Mouse (Mus musculus): ENCODE results near the gene Pnma1. TPM values are rescaled to one million over a fixed set of nuclear protein-coding genes. Genes with fewer than 3 reads are reported as not detected.

Pnma1 gene
- total and polyA plus RNA-seq, 3 experiments, result 0.31 to 0.46 TPM; not detected in 1

DNA sequence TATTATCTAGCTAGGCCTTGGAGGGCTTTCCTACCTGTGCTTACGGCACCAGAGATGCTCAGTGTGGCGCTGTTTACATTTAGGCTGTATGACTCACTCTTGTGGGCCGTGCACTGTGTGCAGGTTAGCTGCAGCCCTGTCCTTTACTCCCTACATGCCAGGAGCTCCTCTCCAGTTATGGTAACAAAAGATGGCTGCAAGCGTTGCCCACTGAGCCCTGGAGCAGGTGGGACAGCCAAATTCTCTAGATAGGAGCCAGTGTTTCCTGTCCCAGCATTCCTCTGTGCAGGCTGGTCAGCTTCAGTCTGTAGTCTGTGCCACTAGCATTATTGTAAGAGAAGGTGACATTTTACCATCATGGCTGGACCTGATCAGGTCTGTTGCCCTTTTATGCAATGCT, 7.0 kb downstream of the Pnma1 start:
- no peak overlapping the region for H3K4me3 ChIP-seq (ENCODE audit: control insufficient read depth in 1 of 2, insufficient read depth in 1 of 2, low read depth in 2 of 2, low read length in 2 of 2)
- no peaks in the 10 kb centered on the region for H3K4me1 ChIP-seq (ENCODE audit: control insufficient read depth in 1 of 2, insufficient read depth in 2 of 2, low read length in 2 of 2)
- no peak for DNase-seq (ENCODE audit: low read depth, low spot score)
- no peak overlapping the region for H3K27ac ChIP-seq (ENCODE audit: control insufficient read depth, low read depth, low read length)
- H3K27me3 ChIP-seq (ENCODE audit: control insufficient read depth in 1 of 2, insufficient read depth in 2 of 2, low read length in 2 of 2), result no peaks in the 10 kb centered on the region
- H3K36me3 ChIP-seq (ENCODE audit: control insufficient read depth in 1 of 2, insufficient read depth in 2 of 2, low read length in 2 of 2), result no peaks in the 10 kb centered on the region
- no peak overlapping the region for H3K9ac ChIP-seq (ENCODE audit: control insufficient read depth, low read depth, low read length, poor library complexity, severe bottlenecking)
- no peaks in the 10 kb centered on the region for H3K9me3 ChIP-seq (replicated peaks; ENCODE audit: insufficient read depth, low read length)
- TF ChIP-seq CTCF (IDR thresholded peaks at IDR 0.05 in 2 of 3, conservative IDR thresholded peaks at IDR 0.05 in 1 of 3; ENCODE audit: control insufficient read depth in 1 of 3, insufficient read depth in 1 of 3, low read depth in 2 of 3, low read length in 3 of 3, poor library complexity in 1 of 3, severe bottlenecking in 1 of 3) (no peak), MAX (IDR thresholded peaks at IDR 0.05; ENCODE audit: low read length) (no peak), POLR2A (IDR thresholded peaks at IDR 0.05; ENCODE audit: control insufficient read depth in 1 of 2, insufficient read depth in 1 of 2, low read depth in 1 of 2, low read length in 2 of 2, poor library complexity in 1 of 2) (no peak), GABPA (IDR thresholded peaks at IDR 0.05; ENCODE audit: low read depth, low read length) (no peak), HCFC1 (IDR thresholded peaks at IDR 0.05; ENCODE audit: low read depth, low read length) (no peak), RAD21 (IDR thresholded peaks at IDR 0.05; ENCODE audit: low read depth, low read length) (no peak), ZNF384 (IDR thresholded peaks at IDR 0.05; ENCODE audit: low read depth, low read length) (no peak), TAL1 (IDR thresholded peaks at IDR 0.05; ENCODE audit: low read length) (no peak), TBP (IDR thresholded peaks at IDR 0.05; ENCODE audit: low read depth, low read length) (no peak)
- H3K79me2 ChIP-seq (ENCODE audit: control insufficient read depth, insufficient read depth, low read length, poor library complexity), result no peaks in the 10 kb centered on the region

DNA sequence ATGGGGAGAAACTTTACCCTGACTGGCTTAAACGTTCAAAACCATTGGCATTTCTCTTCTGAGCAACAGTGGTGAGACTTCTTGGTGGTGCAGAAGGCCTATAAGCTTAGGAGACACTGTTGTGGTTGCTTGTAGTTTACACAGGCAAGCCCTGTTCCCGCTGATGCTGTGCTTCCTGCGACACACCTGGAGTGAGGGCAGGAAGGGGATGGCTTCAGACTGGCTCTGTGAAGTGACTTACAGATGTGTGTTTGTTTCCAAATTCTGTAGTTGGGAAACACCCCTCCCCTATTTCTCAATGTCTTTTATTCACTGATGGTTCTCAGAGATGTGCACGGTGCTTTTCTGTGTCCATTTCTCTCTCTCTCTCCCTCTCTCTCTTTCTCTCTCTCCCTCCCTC, 8.2 kb downstream of the Pnma1 start:
- Histone ChIP-seq H3K27me3 (ENCODE audit: control insufficient read depth in 1 of 2, insufficient read depth in 2 of 2, low read length in 2 of 2) (no peaks in the 10 kb centered on the region), H3K79me2 (ENCODE audit: control insufficient read depth, insufficient read depth, low read length, poor library complexity) (no peaks in the 10 kb centered on the region), H3K4me1 (ENCODE audit: control insufficient read depth in 1 of 2, insufficient read depth in 2 of 2, low read length in 2 of 2) (no peaks in the 10 kb centered on the region), H3K27ac (ENCODE audit: control insufficient read depth, low read depth, low read length) (no peak overlapping the region), H3K4me3 (ENCODE audit: control insufficient read depth in 1 of 2, insufficient read depth in 1 of 2, low read depth in 2 of 2, low read length in 2 of 2) (no peak overlapping the region), H3K9ac (ENCODE audit: control insufficient read depth, low read depth, low read length, poor library complexity, severe bottlenecking) (no peak overlapping the region), H3K36me3 (ENCODE audit: control insufficient read depth in 1 of 2, insufficient read depth in 2 of 2, low read length in 2 of 2) (no peaks in the 10 kb centered on the region), H3K9me3 (replicated peaks; ENCODE audit: insufficient read depth, low read length) (no peaks in the 10 kb centered on the region)
- no peak for TF ChIP-seq GABPA (IDR thresholded peaks at IDR 0.05; ENCODE audit: low read depth, low read length)
- DNase-seq (ENCODE audit: low read depth, low spot score), result no peak

DNA sequence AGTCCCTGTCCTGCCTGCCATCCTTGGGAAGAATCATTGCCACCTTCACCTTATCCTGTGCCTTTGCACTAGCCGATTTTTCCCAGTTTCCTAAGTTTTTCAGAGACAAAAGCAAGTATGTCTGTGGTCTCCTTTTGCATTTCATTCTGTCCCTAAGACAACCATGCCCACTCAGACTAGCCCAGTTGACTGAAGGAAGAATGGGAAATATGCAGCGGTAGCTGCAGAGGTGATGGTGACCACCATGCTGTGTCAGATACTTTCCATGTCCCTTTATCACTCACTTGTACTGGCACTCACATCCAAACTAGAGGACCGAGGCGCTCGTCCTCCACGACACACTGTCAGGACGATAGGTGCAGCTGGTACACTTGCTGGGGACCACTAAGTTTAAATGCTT, 11.2 kb downstream of the Pnma1 start:
- Histone ChIP-seq H3K27me3 (ENCODE audit: control insufficient read depth in 1 of 2, insufficient read depth in 2 of 2, low read length in 2 of 2) (no peaks in the 10 kb centered on the region), H3K36me3 (ENCODE audit: control insufficient read depth in 1 of 2, insufficient read depth in 2 of 2, low read length in 2 of 2) (no peaks in the 10 kb centered on the region), H3K9ac (ENCODE audit: control insufficient read depth, low read depth, low read length, poor library complexity, severe bottlenecking) (no peak overlapping the region), H3K4me3 (ENCODE audit: control insufficient read depth in 1 of 2, insufficient read depth in 1 of 2, low read depth in 2 of 2, low read length in 2 of 2) (no peak overlapping the region), H3K27ac (ENCODE audit: control insufficient read depth, low read depth, low read length) (no peak overlapping the region), H3K4me1 (ENCODE audit: control insufficient read depth in 1 of 2, insufficient read depth in 2 of 2, low read length in 2 of 2) (no peaks in the 10 kb centered on the region), H3K9me3 (replicated peaks; ENCODE audit: insufficient read depth, low read length) (no peaks in the 10 kb centered on the region), H3K79me2 (ENCODE audit: control insufficient read depth, insufficient read depth, low read length, poor library complexity) (no peaks in the 10 kb centered on the region)
- DNase-seq (ENCODE audit: low read depth, low spot score), result no peak
- TF ChIP-seq GATA1 (IDR thresholded peaks at IDR 0.05; ENCODE audit: low read depth, low read length) (no peak), USF1 (IDR thresholded peaks at IDR 0.05; ENCODE audit: low read depth, low read length) (no peak), E2F4 (IDR thresholded peaks at IDR 0.05; ENCODE audit: borderline replicate concordance, low read depth, low read length) (no peak)

Data from MEL (cell line).